In the genomic region with DNA sequence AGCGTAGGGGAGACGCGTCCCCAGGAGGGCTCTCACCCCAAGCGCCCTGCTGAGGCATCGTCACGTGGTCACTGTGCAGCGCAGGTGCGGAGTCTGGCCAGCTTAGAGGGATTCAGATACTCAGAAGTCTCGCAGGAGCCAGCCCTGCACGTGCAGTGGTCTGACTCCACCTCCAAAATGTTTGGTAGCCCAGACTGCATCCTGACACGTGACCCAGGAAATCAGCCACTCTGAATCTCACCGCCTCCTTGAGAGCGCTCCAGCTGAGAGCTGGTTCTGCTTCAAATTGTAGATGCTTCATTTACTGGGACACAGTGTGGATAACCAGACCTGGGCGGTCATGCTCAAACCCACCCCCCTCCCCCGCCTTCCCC, we compare ENCODE assay signal across 8 mouse cellular contexts.
DNase-seq lines count a peak whose midpoint lies in the region; ATAC-seq and TF ChIP-seq lines count a peak whose summit lies in the region.
"Had no signal": no experiment of that assay in that cellular context is flagged by ENCODE, and none has a peak within 500 bp of the region (broad histone marks: within the 10 kb centered on the region; RNA-seq: fewer than 3 reads in every experiment).

No protein-coding gene starts in this region.

- H3K27me3 ChIP-seq in forebrain, embryonic 16.5 days (replicated peaks; ENCODE audit: control insufficient read depth, insufficient read depth, low read length): no peaks in the 10 kb centered on the region
- no peaks in the 10 kb centered on the region for H3K27me3 ChIP-seq in liver, embryonic 12.5 days (replicated peaks)
- no peaks in the 10 kb centered on the region for H3K27me3 ChIP-seq in neural tube, embryonic 11.5 days (ENCODE audit: control insufficient read depth, insufficient read depth, low read length)
- no peaks in the 10 kb centered on the region for H3K27me3 ChIP-seq in thymus, adult 2 months (ENCODE audit: control insufficient read depth, insufficient read depth, low read length)

- DNase-seq in cerebellum, adult 8-10 months: peak; percentile 63
- peak; percentile 74 to 83 for DNase-seq in heart, postnatal 10 days
- peak; percentile 65 to 80 for DNase-seq in kidney, postnatal 4 days
- peak; percentile 78 for DNase-seq in neural tube, embryonic 11.5 days (ENCODE audit: low spot score)
- DNase-seq in thymus, adult 2 months: peak; percentile 75

- ATAC-seq in forebrain, embryonic 16.5 days: peak; percentile 96
- ATAC-seq in liver, embryonic 12.5 days: no peak
- ATAC-seq in neural tube, embryonic 11.5 days (ENCODE audit: insufficient read depth, low FRiP score, low TSS enrichment): peak; percentile 94

- H3K4me3 ChIP-seq in forebrain, embryonic 16.5 days (replicated peaks; ENCODE audit: low read length): peak overlapping the region; percentile 42
- H3K4me3 ChIP-seq in liver, embryonic 12.5 days: 0 out of 2 replicates have a peak overlapping the region, but pooled peaks have one; percentile 3
- peak overlapping the region; percentile 17 for H3K4me3 ChIP-seq in neural tube, embryonic 11.5 days (ENCODE audit: low read depth, low read length)
- H3K4me3 ChIP-seq in thymus, adult 2 months (ENCODE audit: control insufficient read depth, insufficient read depth, low read length): no peak overlapping the region

- intact Hi-C loops in heart, postnatal 10 days (cut with DNase I): no loop called here

- no peak for TF ChIP-seq CTCF in thymus, adult 2 months (IDR thresholded peaks at IDR 0.05; ENCODE audit: borderline replicate concordance, control insufficient read depth, extremely low read depth, insufficient read depth, low read length, poor library complexity)

- H3K9ac ChIP-seq in forebrain, embryonic 16.5 days (replicated peaks; ENCODE audit: low read depth, low read length): peak overlapping the region; percentile 58
- H3K9ac ChIP-seq in liver, embryonic 12.5 days: no peak overlapping the region
- peak overlapping the region; percentile 53 for H3K9ac ChIP-seq in neural tube, embryonic 11.5 days (ENCODE audit: low read length)

- TF ChIP-seq POLR2A in thymus, adult 2 months (IDR thresholded peaks at IDR 0.05; ENCODE audit: control insufficient read depth, extremely low read depth, insufficient read depth, low read length, poor library complexity): no peak

- peak overlapping the region; percentile 80 for H3K27ac ChIP-seq in forebrain, embryonic 16.5 days (ENCODE audit: low read length)
- H3K27ac ChIP-seq in liver, embryonic 12.5 days: no peak overlapping the region
- peak overlapping the region; percentile 81 for H3K27ac ChIP-seq in neural tube, embryonic 11.5 days (ENCODE audit: low read depth, low read length)
- H3K27ac ChIP-seq in thymus, adult 2 months (ENCODE audit: control insufficient read depth, insufficient read depth, low read length): no peak overlapping the region
- H3K27ac ChIP-seq: macrophage had no signal

- WGBS in forebrain, embryonic 16.5 days: under 1% methylated on average over 15 of the region's 15 CpGs
- WGBS in liver, embryonic 12.5 days (ENCODE audit: insufficient replicate concordance): 10% methylated on average over 15 of the region's 15 CpGs
- 2% methylated on average over 15 of the region's 15 CpGs for WGBS in neural tube, embryonic 11.5 days
- 2% methylated on average over 15 of the region's 15 CpGs for whole genome bisulfite sequencing in thymus, adult 2 months

- peaks cover 22% of the 10 kb centered on the region for H3K4me1 ChIP-seq in forebrain, embryonic 16.5 days (replicated peaks; ENCODE audit: control insufficient read depth, insufficient read depth, low read length)
- no peaks in the 10 kb centered on the region for H3K4me1 ChIP-seq in liver, embryonic 12.5 days
- H3K4me1 ChIP-seq in neural tube, embryonic 11.5 days (ENCODE audit: control insufficient read depth, insufficient read depth, low read length): peaks cover 14% of the 10 kb centered on the region
- H3K4me1 ChIP-seq in thymus, adult 2 months (replicated peaks; ENCODE audit: control insufficient read depth, insufficient read depth, low read length): peaks cover 4% of the 10 kb centered on the region

- H3K9me3 ChIP-seq in forebrain, embryonic 16.5 days (ENCODE audit: control insufficient read depth, low read length): no peaks in the 10 kb centered on the region
- no peaks in the 10 kb centered on the region for H3K9me3 ChIP-seq in liver, embryonic 12.5 days (replicated peaks)
- no peaks in the 10 kb centered on the region for H3K9me3 ChIP-seq in neural tube, embryonic 11.5 days (ENCODE audit: control insufficient read depth, low read length)

- no peaks in the 10 kb centered on the region for H3K36me3 ChIP-seq in forebrain, embryonic 16.5 days (ENCODE audit: control insufficient read depth, insufficient read depth)
- H3K36me3 ChIP-seq in liver, embryonic 12.5 days: no peaks in the 10 kb centered on the region
- no peaks in the 10 kb centered on the region for H3K36me3 ChIP-seq in neural tube, embryonic 11.5 days (ENCODE audit: control insufficient read depth, insufficient read depth, low read length)
- no peaks in the 10 kb centered on the region for H3K36me3 ChIP-seq in thymus, adult 2 months (ENCODE audit: control insufficient read depth, insufficient read depth, low read length)

- H3K4me2 ChIP-seq in forebrain, embryonic 16.5 days (ENCODE audit: low read length): peak overlapping the region; percentile 90
- peak overlapping the region; percentile 45 for H3K4me2 ChIP-seq in liver, embryonic 12.5 days
- H3K4me2 ChIP-seq in neural tube, embryonic 11.5 days (ENCODE audit: low read depth): peak overlapping the region; percentile 54

Comparison
In these comparisons a context has a peak if more than half of its experiments do, and no peak if none do; other contexts are left out.
1. H3K27ac ChIP-seq: peak in forebrain, embryonic 16.5 days (single experiment) and neural tube, embryonic 11.5 days (single experiment); none in liver, embryonic 12.5 days (single experiment) and thymus, adult 2 months (single experiment).
2. Peak in every context shown above with its lines, with median percentiles within 50 percentile points of each other: DNase-seq and H3K4me2 ChIP-seq.